Mouse (Mus musculus): ENCODE measurements around the gene Tradd. TPM values are rescaled to one million over a fixed set of nuclear protein-coding genes. Genes with fewer than 3 reads are reported as not detected.

Tradd gene
- 7.6 and 8.3 TPM in 2 replicates for polyA plus RNA-seq (2012; rRNA removed)

- TF ChIP-seq CTCF (IDR thresholded peaks at IDR 0.05; ENCODE audit: extremely low read depth, insufficient read depth, low read length) (no peak), POLR2A (IDR thresholded peaks at IDR 0.05; ENCODE audit: extremely low read depth, insufficient read depth, low read length) (no peak)
- no peak within 1 kb of the TSS for H3K27ac ChIP-seq (ENCODE audit: insufficient read depth, low read length)
- peak within 1 kb of the TSS; percentile 68 for H3K4me3 ChIP-seq (ENCODE audit: insufficient read depth, low read length)
- H3K4me1 ChIP-seq (ENCODE audit: control insufficient read depth, insufficient read depth, low read length), result no peaks in the 10 kb centered on the region
These were observed at the start of gene Tradd, which contains the start of gene Fbxl8 for GRCm38 (mm10) chr8:105264024-105264982. Tradd (minus strand) TSS chr8:105264609. Fbxl8 (plus strand) TSS chr8:105264648.

- Histone ChIP-seq H3K4me3 (ENCODE audit: insufficient read depth, low read length) (no peak overlapping the region), H3K27ac (ENCODE audit: insufficient read depth, low read length) (no peak overlapping the region), H3K4me1 (ENCODE audit: control insufficient read depth, insufficient read depth, low read length) (peaks cover 1% of the 10 kb centered on the region; the same call in 1 of the 2 replicates)
- TF ChIP-seq CTCF (IDR thresholded peaks at IDR 0.05; ENCODE audit: extremely low read depth, insufficient read depth, low read length) (no peak), POLR2A (IDR thresholded peaks at IDR 0.05; ENCODE audit: extremely low read depth, insufficient read depth, low read length) (no peak)
These were observed 49.4 kb upstream of the Tradd start for GRCm38 (mm10) chr8:105313622-105314402.

GRCm38 (mm10) chr8:105312891-105313481 lies 48.6 kb upstream of the Tradd start:
- Histone ChIP-seq H3K27ac (ENCODE audit: insufficient read depth, low read length) (no peak overlapping the region), H3K4me1 (ENCODE audit: control insufficient read depth, insufficient read depth, low read length) (no peaks in the 10 kb centered on the region), H3K4me3 (ENCODE audit: insufficient read depth, low read length) (no peak overlapping the region)
- TF ChIP-seq CTCF (IDR thresholded peaks at IDR 0.05; ENCODE audit: extremely low read depth, insufficient read depth, low read length) (no peak), POLR2A (IDR thresholded peaks at IDR 0.05; ENCODE audit: extremely low read depth, insufficient read depth, low read length) (no peak)

DNA sequence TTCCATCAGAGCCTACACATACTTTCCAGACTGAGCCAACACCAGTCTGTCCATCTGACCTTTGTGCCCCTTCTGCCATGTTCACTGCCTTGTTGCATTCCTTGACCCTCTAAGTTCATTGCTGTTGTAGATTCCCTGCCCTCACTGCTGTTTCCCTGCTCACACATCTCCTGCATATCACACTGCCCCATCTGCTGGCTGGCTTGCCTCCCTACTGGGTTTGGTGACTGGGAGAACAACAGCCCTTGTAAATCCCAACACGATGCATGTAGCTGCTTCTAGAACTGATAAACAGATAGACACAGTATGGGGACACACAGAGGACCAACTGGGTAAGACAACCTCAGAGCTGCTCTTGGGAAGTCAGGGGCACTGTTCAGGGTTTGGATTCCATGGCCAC lies 47.3 kb upstream of the Tradd start:
- Histone ChIP-seq H3K27ac (ENCODE audit: insufficient read depth, low read length) (no peak overlapping the region), H3K4me1 (ENCODE audit: control insufficient read depth, insufficient read depth, low read length) (peaks cover under 1% of the 10 kb centered on the region; the same call in 1 of the 2 replicates), H3K4me3 (ENCODE audit: insufficient read depth, low read length) (no peak overlapping the region)
- no peak for TF ChIP-seq CTCF (IDR thresholded peaks at IDR 0.05; ENCODE audit: extremely low read depth, insufficient read depth, low read length)
- TF ChIP-seq POLR2A (IDR thresholded peaks at IDR 0.05; ENCODE audit: extremely low read depth, insufficient read depth, low read length), result no peak

GRCm38 (mm10) chr8:105310118-105310517 lies 45.7 kb upstream of the Tradd start:
- peaks cover 3% of the 10 kb centered on the region; the same call in 1 of the 2 replicates for H3K4me1 ChIP-seq (ENCODE audit: control insufficient read depth, insufficient read depth, low read length)
- no peak for TF ChIP-seq CTCF (IDR thresholded peaks at IDR 0.05; ENCODE audit: extremely low read depth, insufficient read depth, low read length)
- TF ChIP-seq POLR2A (IDR thresholded peaks at IDR 0.05; ENCODE audit: extremely low read depth, insufficient read depth, low read length), result no peak

DNA sequence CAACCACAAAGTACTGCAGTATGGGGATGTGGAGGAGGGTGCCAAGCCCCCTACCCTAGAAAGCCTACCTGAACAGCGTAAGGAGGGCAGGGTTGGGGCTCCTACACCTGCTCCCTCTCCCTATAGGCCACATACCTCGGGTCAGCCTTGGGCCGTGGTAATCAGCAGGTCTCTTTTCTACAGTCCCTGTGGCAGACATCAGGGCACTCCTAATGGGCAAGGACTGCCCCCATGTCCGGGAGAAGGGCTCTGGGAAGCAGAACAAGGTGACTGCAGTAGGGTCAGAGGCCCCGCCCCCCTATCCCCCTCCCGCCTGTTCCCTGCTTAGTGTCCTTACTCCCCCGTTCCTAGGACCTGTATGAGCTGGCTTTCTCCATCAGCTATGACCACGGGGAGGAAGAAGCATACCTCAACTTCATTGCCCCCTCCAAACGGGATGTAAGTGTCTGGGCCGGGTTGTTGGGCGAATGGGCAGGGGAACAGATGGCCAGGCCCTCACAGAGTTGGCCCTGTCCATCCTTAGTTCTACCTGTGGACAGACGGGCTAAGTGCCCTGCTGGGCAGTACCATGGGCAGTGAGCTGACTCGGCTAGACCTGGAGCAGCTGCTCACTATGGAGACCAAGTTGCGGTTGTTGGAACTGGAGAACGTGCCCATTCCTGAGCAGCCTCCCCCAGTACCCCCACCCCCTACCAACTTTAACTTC lies 44.9 kb upstream of the Tradd start:
- H3K27ac ChIP-seq (ENCODE audit: insufficient read depth, low read length), result no peak overlapping the region
- TF ChIP-seq POLR2A (IDR thresholded peaks at IDR 0.05; ENCODE audit: extremely low read depth, insufficient read depth, low read length) (no peak), CTCF (IDR thresholded peaks at IDR 0.05; ENCODE audit: extremely low read depth, insufficient read depth, low read length) (no peak)

More at GRCm38 (mm10) chr8:105310118-105310517, 45.7 kb upstream of the Tradd start:
- H3K4me3 ChIP-seq (ENCODE audit: insufficient read depth, low read length), result no peak overlapping the region
- H3K27ac ChIP-seq (ENCODE audit: insufficient read depth, low read length), result no peak overlapping the region

DNA sequence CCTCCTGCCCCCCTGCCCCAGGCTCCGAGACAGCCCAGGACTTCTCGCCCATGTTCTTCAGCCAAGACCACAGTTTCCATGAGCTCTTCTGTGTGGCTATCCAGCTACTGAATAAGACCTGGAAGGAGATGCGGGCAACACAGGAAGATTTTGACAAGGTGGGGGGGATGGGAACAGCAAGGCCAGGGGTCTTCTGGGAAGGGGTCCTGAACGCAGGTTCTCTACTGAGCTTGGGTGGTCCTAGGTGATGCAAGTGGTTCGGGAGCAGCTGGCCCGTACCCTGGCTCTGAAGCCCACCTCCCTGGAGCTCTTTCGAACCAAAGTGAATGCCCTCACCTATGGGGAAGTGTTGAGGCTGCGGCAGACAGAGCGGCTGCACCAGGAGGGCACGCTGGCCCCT lies 44.0 kb upstream of the Tradd start:
- H3K4me3 ChIP-seq (ENCODE audit: insufficient read depth, low read length), result no peak overlapping the region
- H3K27ac ChIP-seq (ENCODE audit: insufficient read depth, low read length), result no peak overlapping the region
- H3K4me1 ChIP-seq (ENCODE audit: control insufficient read depth, insufficient read depth, low read length), result peaks cover 3% of the 10 kb centered on the region; the same call in 1 of the 2 replicates
- TF ChIP-seq POLR2A (IDR thresholded peaks at IDR 0.05; ENCODE audit: extremely low read depth, insufficient read depth, low read length) (no peak), CTCF (IDR thresholded peaks at IDR 0.05; ENCODE audit: extremely low read depth, insufficient read depth, low read length) (no peak)

More for the DNA sequence above, 44.9 kb upstream of the Tradd start:
- Histone ChIP-seq H3K4me1 (ENCODE audit: control insufficient read depth, insufficient read depth, low read length) (peaks cover 3% of the 10 kb centered on the region; the same call in 1 of the 2 replicates), H3K4me3 (ENCODE audit: insufficient read depth, low read length) (no peak overlapping the region)

GRCm38 (mm10) chr8:105307670-105308069 lies 43.3 kb upstream of the Tradd start:
- no peak for TF ChIP-seq CTCF (IDR thresholded peaks at IDR 0.05; ENCODE audit: extremely low read depth, insufficient read depth, low read length)
- TF ChIP-seq POLR2A (IDR thresholded peaks at IDR 0.05; ENCODE audit: extremely low read depth, insufficient read depth, low read length), result no peak
- no peak overlapping the region for H3K27ac ChIP-seq (ENCODE audit: insufficient read depth, low read length)
- peaks cover 3% of the 10 kb centered on the region; the same call in 1 of the 2 replicates for H3K4me1 ChIP-seq (ENCODE audit: control insufficient read depth, insufficient read depth, low read length)
- no peak overlapping the region for H3K4me3 ChIP-seq (ENCODE audit: insufficient read depth, low read length)
